Mouse (Mus musculus) adrenal gland, postnatal 25 days (tissue): ENCODE data around the gene Mlph. TPM values are rescaled to one million over a fixed set of nuclear protein-coding genes. Genes with fewer than 3 reads are reported as not detected.

Experiments
- DNase-seq: peaks from one replicate; pipeline ENCODE4 v3.0.0; 2021; ENCODE audit warnings: mixed read lengths
- total RNA-seq: library from RNA; stranded (reverse); gene quantifications from 2 replicates; pipeline ENCODE4 v1.2.3, GENCODE M21; 2021

Mlph gene
- total RNA-seq, 1 experiment from 2014 or later, result 3.1 TPM

DNA sequence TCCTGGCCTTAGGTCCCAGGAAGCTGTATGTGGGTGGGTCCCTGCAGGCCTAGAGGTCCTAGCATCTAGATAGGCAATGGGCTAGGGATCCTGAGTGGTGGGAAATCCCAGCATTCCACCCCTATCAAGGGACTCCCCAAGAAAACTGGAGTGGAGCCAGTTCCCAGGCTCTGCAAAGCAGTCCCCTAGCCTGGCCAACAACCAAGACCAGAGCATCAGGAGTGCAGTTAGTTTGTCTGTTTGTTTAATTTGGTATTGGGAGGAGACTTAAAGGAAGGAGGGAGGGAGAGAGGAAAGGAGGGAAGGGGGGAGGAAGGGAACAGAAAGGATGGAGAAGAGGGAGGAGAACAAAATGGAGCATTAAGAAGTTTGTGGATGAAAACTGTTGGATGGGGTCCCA lies 5.7 kb upstream of the Mlph start:
- no peak for DNase-seq

DNA sequence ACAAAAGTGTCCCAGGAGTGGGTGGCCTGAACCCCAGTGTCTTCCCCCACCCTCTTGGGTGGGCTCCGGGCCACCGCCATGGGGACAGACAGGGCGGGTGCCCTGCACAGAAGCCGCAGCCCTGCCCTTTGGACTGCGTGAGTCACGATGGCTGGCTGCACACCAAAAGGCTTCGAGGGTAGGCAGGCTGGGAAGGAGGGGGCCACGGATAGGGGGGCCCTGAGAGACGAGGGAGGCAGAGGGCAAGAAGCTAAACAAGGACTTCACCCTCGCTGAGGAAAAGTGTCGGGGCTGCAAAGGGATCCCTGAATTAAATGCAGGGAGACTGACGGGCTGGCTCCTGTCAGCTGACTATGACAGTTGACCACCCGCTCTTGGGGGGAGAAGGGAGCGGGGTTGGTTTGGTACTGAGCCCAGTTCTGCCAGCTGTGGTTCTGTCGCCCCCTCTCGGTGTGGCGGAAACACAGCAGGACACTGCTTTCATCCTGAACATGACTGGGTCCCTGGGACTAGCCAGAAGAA lies 5.2 kb upstream of the Mlph start:
- peak; percentile 84 for DNase-seq

DNA sequence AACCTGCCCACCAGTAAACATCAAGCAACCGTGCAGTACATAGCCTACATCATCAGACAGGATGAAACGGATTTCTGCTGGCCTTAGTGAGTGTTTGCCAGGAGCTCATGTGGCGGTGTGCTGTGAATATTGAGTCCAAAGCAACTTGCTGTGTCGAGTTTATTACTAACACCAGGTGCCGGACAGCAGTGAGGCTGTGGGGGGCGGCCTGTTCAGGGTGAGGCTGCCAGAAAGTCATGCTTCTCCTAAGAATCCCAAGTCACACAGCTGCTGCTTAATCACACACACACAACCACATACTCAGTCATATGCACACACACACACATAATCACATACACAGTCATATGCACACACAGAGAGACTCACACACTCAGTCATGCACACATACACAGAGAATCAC lies 1.7 kb upstream of the Mlph start:
- DNase-seq, result no peak

GRCm38 (mm10) chr1:90917509-90917908 lies 2.6 kb downstream of the Mlph start:
- no peak for DNase-seq

DNA sequence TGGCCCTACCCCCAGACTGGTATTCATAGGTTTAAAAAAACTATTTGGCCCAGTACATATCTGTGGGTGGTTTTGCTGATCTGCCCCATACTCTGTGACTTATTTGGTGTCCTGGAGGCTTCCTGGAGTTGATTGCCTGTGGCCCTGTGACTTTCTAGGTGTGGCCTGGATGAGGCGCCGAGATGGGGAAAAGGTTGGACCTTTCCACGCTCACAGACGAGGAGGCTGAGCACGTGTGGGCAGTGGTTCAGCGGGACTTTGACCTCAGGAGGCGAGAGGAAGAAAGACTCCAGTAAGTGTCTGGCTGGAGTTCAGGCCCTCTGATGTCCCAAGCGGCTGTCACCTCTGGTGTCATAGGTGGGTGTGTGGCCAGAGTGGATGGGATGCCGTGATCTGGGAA lies 6.8 kb downstream of the Mlph start:
- no peak for DNase-seq

DNA sequence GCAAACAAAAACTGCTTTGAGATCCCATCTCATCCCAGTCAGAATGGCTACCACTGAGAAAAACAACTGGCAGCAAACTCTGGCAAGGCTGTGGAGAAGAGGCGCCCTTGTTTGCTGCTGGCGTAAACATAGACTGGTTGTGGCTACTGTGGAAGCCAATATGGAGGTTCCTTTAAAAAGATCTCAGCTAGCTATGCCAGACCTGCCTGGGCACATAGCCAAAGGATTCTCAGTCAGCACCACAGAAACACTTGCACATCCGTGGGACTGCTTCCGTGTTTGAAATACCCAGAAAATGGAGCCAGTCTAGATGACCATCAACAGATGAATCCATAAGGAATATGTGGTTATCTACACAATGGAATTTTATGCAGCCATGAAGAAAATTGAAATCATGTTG lies 11.1 kb downstream of the Mlph start:
- no peak for DNase-seq

DNA sequence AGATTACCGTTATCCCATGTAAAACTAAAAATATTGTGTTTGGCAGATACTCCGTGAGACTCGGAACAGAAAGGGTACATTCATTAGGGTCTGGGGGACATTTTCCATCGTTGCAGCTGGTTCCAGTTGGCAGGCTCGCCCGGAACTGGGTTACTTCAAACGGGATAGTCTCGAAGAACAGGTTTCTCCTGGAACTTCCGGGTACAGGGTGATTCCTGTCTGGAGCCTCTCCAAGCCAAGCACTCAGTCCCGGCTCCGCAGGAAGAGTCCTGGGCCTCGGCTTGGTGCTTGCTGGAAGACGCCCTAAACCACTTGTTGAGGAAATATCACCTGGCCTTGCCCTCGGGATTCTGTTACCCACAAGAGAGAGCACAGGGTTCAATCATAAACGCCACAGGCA lies 12.4 kb downstream of the Mlph start:
- no peak for DNase-seq

GRCm38 (mm10) chr1:90927929-90928574 lies 13.2 kb downstream of the Mlph start:
- no peak for DNase-seq

DNA sequence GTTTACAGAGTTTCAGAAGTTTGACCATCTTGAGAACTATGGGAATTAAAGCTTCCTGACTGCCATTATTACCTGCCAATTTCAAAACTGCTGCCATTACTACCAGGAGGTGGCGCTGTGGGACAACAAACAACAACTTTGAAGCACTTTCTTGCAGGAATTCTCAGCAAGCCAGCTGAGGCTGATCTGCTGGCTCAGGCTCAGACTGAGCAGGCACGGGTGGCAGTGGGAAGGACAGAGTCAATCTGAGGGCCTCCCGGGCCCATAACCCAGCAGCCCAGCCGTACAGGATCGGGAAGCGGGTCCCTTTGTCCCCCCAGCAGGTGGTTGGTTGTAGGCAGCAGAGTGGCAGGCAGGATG lies 13.7 kb downstream of the Mlph start:
- DNase-seq, result peak; percentile 85

GRCm38 (mm10) chr1:90933001-90933400 lies 18.1 kb downstream of the Mlph start:
- DNase-seq, result no peak

- no peak for DNase-seq
Observed at GRCm38 (mm10) chr1:90936990-90937389, 22.1 kb downstream of the Mlph start.

GRCm38 (mm10) chr1:90939980-90940379 lies 25.1 kb downstream of the Mlph start:
- no peak for DNase-seq

GRCm38 (mm10) chr1:90945171-90945570 lies 30.3 kb downstream of the Mlph start:
- no peak for DNase-seq

DNA sequence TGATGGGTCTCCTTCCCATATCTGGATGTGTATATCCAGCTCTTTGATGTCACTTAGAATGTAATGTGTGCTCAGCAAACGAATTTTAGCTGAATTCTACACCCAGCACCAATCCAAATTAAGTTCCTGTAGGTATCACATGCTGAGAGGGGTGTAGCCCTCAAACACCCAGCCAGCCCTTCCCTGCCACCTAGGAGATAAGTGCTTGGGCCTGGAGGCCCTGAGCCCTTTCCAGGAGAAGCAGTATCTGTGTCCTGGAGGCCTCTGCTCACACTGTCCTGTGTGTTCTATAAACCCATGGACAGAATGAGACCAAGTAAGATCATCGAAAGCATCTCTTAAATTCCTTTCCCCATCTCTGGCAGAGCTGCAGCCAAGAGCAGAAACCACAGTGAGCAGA lies 32.4 kb downstream of the Mlph start:
- no peak for DNase-seq

GRCm38 (mm10) chr1:90949309-90949708 lies 34.4 kb downstream of the Mlph start:
- DNase-seq, result no peak

GRCm38 (mm10) chr1:90951670-90952069 lies 36.8 kb downstream of the Mlph start:
- no peak for DNase-seq

GRCm38 (mm10) chr1:90952808-90953207 lies 37.9 kb downstream of the Mlph start, which contains the start of gene Prlh:
Gene Prlh, plus strand, starts transcription at chr1:90953108.
- DNase-seq, result no peak

DNA sequence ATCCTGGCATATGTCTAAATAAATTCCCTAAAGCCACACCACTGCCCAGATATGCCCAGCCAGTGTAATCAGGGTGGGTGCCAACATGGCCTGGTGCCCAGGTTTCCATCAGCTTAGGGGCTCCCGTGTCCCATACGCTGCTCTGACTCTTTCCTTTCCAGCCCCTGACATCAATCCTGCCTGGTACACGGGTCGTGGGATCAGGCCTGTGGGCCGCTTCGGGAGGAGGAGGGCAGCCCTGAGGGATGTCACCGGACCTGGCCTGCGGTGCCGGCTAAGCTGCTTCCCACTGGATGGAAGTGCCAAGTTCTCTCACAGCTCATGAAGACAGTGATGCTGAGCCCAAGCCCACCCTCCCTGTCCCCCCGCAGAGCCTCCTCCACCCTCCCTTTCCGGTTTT lies 38.8 kb downstream of the Mlph start:
- no peak for DNase-seq

DNA sequence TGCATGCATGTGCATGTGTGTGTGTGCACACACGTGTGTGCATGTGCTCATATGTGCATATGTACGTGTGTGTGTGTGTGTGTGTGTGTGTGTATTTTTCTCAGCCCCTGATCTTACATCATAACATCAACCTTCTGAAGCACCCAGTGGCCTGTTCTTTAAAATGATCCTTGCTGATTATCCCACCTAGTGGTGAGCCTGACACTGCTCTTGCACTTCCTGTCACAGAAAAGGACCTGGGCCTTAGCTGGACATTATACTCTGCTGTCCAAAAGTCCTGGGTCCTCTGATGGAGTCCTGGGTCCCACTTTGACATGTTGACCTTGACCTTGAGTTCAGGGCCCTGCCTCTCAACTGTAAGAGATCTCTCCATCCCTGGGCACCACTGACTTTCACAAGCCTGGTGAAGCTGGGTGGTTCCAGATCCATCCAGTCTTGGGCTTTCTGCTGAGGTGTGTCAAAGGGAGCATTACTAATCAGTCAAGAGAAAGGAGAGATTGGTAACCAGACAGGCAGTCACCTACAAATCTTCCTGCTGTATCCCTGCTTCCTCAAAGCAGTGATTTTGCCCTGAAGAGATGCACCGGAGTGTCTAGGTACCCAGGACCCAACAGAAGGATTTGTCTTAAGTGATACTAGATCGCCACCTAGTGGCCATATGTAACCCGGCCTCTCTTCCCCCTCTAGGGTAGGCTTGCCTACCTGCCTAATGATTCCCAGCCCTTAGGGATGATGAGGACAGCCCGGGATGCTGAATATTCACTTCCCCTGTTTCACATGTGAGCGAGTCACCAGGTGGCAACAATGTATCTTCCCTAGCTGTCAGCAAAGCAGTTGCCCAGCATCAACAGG lies 41.6 kb downstream of the Mlph start:
- DNase-seq, result peak; percentile 50

DNA sequence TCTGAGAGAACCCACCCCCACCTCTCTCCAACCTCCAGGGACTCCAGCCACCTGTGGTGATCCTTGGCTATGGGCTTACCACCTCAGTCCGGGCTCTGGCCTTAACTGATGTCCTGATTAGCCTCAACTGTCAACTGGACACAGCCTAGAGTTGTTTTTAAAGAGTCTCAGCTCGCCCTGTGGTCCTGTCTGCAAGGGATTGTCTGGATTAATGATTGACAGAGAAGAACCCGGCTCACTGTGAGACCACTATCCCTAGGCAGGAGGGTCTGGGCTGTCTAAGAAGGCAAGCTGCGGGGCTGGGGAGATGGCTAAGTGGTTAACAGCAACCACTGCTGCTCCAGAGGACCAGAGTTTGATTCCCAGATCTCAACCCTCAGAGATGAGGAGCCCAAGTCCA lies 47.6 kb downstream of the Mlph start:
- no peak for DNase-seq

GRCm38 (mm10) chr1:90962994-90963393 lies 48.1 kb downstream of the Mlph start:
- DNase-seq, result no peak

- peak; percentile 74 for DNase-seq
Observed at GRCm38 (mm10) chr1:90967583-90967982, 52.7 kb downstream of the Mlph start.

DNA sequence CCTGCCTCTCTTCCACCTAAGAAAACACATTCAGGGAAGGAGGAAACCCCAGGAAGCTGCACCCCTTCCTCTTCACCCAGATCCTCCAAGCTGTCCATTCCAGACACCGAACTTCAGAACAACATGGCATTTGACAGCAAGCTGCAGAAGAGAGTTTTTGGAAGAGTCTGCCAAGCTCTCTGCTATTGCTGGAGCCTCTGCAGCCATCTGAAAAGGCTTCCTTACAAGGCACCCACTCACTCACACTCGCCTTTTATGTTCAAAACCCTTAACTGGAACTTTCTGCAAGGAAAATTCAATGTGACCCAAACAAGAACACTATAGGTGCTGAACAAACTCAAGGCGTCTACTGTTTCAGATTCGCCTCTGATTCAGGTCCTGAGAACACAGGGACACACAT lies 53.8 kb downstream of the Mlph start:
- DNase-seq, result no peak

DNA sequence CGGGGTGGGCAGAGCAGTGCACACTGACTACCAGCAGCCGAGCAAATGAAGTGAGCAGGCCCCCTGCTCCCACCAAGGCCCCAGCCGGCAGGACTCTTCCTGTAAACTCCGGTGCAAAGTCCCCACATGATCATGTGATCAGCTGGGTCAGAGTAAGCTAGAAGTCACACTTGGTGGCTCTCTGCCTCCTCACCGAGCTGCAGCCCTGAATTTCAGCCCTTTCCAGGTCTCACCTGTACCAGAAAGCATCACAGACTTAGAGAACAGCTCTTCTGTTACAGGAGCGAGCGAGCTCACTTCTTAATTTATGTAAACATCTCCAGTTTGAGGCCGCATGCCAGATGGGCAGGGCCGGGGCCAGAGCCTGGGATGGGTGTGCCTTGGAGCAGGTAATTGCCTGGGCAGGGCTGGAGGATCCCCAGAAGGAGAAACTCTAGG lies 54.5 kb downstream of the Mlph start, which contains the start of gene Rab17:
Gene Rab17, minus strand, starts transcription at position 315 of the 438 bp plus-strand sequence.
- DNase-seq, result no peak
